Mouse (Mus musculus) C2C12 (cell line): ENCODE measurements around the gene Rfxank.

Experiments
- CEBPB ChIP-seq: IDR thresholded peaks from one replicate; pipeline ENCODE4 v1.6.1; 2011; ENCODE audit warnings: low read depth, mild to moderate bottlenecking, control low read depth, moderate library complexity
- CTCF ChIP-seq: IDR thresholded peaks from one replicate; pipeline ENCODE4 v1.5.1; 2011; ENCODE audit not compliant: control insufficient read depth, insufficient read depth, insufficient read length
- MYOD1 ChIP-seq: IDR thresholded peaks from one replicate; pipeline ENCODE4 v1.6.1; 2011; ENCODE audit warnings: low read depth; ENCODE audit not compliant: control insufficient read depth, insufficient read length
- USF1 ChIP-seq: IDR thresholded peaks from one replicate; pipeline ENCODE4 v1.6.1; 2011; ENCODE audit warnings: low read depth, mild to moderate bottlenecking, control low read depth, moderate library complexity

DNA sequence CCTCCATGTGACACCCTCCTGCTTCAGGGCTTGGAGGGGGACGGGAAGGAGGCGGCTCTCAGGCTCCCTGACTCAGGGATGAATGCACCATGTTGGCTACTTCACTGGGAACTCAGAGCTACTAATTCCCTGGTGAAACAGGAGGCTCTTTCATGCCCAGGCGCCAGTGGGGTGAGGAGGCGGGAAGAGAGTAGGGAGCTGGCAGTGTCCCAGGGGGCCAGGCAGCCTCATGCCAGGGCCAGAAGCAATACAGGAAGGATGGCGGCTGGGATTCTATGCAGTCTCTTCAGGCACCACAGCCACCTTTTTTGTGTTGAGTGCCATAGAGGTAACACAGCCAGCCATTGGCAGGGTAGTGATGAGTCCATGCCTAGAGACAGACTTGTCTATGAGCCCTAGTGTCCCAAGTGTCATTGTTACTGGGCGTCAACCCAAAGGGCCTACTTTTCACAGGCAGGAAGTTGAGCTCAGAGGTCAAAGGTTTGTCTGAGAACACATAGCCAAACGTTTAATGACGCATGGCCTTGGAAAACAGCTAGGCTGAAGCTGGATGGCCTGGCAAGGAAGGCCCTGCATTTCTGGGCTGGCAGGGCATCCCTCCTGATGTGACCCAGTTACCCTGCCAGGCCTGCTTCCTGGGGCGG is 9.5 kb downstream of the Rfxank start:
- TF ChIP-seq MYOD1 (no peak), CTCF (no peak), CEBPB (no peak), USF1 (no peak)
